Mouse (Mus musculus) cerebellum, adult (tissue): ENCODE results near the gene Olfr1008.
"Not testable (repeated sequence)": the region's sequence is repeated elsewhere in the genome, so short reads cannot be mapped to it uniquely, and the experiment has no call there.

ENCODE experiments used
- ATAC-seq: cut with Nextera tagmentation; 2 replicates; pipeline ENCODE4 v1.9.2; 2017; ENCODE audit warnings: mild to moderate bottlenecking, moderate library complexity, mixed read lengths; ENCODE audit not compliant: insufficient number of reproducible peaks, low FRiP score, low TSS enrichment

Olfr1008 gene

DNA sequence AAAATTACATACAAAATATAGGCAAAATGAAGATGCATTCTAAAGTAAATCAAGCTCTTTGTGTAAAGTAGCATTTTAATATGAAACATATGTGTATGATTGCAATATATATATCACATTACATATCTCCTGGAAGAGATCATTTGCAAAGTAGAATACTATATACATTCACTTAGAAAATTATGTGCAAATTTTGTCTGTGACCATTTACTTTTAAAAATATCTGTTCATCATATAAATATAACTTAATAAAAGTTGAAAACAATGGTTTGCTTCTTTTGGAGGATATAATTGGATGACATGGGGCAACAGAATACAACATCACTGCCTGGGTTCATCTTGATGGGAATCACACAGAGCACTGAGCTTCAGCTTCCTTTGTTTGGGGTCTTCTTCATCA lies at the start of gene Olfr1008:
TSS of gene Olfr1008 (plus strand) at position 301 of the 400 bp plus-strand sequence.
- ATAC-seq = no peak

DNA sequence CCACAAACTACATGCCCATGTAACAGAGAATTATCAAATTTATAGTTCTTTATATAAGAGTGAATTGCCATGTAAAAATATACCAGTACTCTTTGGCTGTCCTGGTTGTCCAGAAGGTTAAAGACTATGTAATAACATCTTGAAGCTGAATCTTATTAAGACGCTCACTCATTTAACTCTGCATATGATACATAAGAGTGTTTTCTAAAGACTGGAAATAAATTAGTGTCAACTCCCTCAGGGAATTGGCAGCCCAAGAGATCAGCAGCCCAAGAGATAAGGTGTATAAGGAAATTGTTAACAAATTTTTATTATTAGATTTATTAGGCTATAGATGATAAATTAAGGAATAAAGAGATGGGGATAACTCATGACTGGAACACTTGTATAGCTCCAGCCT lies 38.6 kb upstream of the Olfr1008 start, which contains the start of gene Olfr1002:
TSS of gene Olfr1002 (minus strand) at position 101 of the 400 bp plus-strand sequence.
- no peak for ATAC-seq

DNA sequence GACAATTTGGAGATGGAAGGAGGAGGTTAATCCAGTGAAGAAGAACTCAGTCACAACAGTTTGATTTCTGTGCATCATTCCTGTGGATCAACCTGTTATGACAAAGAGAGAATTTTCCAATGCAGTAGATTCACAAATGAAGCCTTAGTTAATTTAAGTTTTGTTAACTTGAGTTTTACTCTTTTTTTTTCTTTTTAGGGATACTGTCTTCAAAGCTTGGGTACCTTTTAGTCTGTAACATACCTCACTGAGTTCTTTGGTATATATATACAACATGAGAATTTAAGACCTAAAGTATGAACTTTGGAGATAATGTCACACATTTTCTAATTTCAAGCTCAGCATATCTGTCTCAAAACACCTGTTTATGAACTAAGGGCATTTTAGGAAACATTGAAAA lies 24.9 kb upstream of the Olfr1008 start, which contains the start of gene Olfr154:
TSS of gene Olfr154 (minus strand) at position 101 of the 400 bp plus-strand sequence.
- not testable (repeated sequence) for ATAC-seq

DNA sequence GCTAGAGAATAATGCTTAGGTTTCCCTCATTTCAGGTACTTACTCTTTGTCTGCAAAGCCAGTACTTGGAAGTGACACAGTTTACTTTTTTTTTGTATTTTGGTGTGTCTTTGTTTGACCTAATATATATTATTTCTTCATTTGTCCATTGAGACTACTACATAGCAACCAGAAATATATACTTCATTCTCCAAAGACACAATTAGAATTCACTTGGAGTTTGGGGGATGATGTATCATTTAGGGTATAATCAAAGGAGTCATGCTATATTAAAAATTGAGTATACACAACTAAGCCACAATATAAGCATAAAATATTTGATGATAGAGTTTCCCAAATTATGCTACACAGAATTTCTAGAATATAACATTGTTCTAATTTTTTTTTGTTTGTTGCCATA lies 10.6 kb upstream of the Olfr1008 start, which contains the start of gene Olfr1006:
TSS of gene Olfr1006 (minus strand) at position 101 of the 400 bp plus-strand sequence.
- no peak for ATAC-seq

DNA sequence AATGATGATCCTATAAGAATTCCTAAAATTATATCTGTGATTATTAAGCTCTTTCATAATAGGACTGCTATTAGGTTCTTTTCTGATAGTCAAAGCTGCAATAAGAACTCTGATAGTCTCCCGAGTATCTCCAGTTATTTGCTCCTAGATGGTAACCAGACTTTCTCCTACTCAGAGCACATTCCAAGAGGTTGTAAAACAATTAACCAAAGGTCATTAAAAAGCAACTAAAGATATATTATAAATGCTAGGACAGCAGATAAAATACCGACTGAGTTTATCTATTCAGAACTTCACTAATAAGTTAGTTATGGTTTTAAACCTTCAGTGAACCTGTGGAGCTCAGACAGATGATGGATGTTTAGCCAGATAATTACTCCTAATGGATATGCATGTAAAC lies 21.4 kb downstream of the Olfr1008 start:
- ATAC-seq = not testable (repeated sequence)

DNA sequence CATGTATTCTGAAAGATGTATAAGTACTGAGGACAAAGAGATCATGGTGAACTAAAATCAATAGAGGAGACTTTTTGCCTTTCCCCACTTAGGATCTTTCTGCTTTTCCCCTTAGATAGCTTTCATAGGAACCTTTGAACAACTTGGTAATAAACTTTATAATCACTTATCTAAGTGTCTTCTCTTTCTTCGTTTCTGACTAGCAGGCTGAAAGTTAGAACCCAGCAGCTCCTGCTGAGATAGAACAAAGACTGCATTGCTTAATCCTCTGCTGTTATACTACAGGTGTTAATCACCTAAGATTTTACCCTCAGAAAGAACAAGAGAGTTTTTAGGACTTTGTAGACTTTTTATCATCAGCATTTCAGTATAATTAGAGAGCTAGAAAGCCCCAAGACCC lies 21.9 kb downstream of the Olfr1008 start:
- no peak for ATAC-seq

DNA sequence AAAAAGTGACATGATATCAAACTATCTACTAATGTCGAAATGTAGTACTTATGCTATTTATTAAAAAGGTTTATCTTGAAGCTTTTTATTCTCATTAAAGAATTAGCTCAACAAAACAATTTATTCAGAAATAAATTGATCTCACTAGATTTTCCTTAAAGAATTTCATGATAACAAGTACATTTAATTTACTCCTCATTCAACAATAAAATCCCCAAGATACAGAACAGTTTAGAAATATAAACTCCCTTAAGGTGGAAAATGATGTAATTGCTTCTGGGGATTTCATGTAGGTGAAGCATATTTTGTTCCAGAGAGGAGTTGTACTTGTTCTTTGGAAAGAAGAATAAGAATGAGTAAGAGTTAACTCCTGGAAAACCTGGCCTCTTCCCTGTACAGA lies 25.9 kb downstream of the Olfr1008 start, which contains the start of gene Olfr1009:
TSS of gene Olfr1009 (plus strand) at position 301 of the 400 bp plus-strand sequence.
- no peak for ATAC-seq

DNA sequence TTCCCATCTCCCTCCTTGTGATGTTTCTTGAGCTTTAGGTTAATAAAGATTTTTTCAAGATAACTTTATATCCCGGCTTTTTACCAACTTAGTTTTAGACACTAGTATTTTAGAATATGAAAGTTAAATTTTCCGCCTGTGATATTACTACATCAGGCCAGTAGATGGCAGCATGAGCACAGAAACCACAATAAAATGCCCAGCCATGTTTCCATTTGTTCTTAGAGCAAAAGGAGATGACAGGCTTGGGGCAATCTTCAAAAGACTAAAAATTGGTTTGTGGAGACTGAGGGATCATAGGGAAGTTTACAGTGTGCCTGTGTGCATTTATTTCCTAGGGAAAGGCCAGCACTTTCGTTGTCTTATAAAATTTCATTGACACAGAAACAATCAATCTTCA lies 36.6 kb downstream of the Olfr1008 start:
- ATAC-seq = no peak
